Mouse (Mus musculus): Measurements from ENCODE around the gene Lsm3. TPM values are rescaled to one million over a fixed set of nuclear protein-coding genes. Genes with fewer than 3 reads are reported as not detected.

Lsm3 gene
- polyA plus RNA-seq, 1 experiment from 2014 or later = 106 TPM

DNA sequence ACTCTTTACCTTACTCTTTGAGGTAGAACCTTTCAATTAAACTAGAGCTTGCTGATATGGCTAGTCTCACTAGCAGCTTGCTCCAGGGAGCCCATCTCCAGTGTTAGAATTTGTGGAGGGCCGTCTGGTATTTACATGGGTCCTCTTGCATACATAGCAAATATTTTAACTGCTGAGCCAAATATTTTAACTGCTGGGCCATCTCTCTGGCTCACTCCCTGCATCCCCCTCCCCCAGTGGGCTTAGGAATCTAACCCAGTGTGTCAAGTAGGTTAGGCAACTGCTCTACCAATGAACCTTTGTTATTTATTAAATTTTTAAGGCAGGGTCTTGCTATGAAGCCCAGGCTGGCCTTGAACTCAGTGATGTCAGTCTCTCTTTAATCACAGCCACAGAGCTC, 42.8 kb downstream of the Lsm3 start:
- Histone ChIP-seq H3K9me3 (replicated peaks) (no peaks in the 10 kb centered on the region), H3K9ac (no peak overlapping the region), H3K4me2 (no peak overlapping the region), H3K36me3 (replicated peaks) (no peaks in the 10 kb centered on the region), H3K27me3 (no peaks in the 10 kb centered on the region), H3K27ac (replicated peaks) (no peak overlapping the region), H3K4me3 (replicated peaks) (no peak overlapping the region), H3K4me1 (replicated peaks) (peaks cover 5% of the 10 kb centered on the region; the same call in 1 of the 2 replicates)
- no peak for ATAC-seq (ENCODE audit: insufficient read depth)
- WGBS (ENCODE audit: insufficient replicate concordance) = 49% methylated on average over 1 of the region's 1 CpGs

DNA sequence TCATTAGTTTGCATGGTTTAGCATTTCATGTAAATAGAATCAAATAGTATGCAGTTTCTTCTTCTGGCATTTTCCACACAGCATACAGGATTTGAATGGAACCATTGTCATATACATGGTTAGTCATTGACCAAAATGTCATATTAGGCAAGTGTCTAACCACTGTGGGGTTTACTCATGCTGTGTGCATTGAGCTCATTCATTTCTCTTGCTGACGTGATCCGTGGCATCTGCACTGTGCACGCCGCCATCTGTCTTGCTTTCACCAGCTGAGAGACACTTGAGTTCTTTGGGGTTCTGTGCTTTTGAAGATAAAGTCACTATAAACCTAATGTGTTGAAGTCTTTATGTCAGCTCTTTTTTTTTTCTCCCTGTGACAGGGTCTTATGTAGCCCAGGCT, 43.6 kb downstream of the Lsm3 start:
- Histone ChIP-seq H3K4me1 (replicated peaks) (peaks cover 5% of the 10 kb centered on the region; the same call in 1 of the 2 replicates), H3K4me3 (replicated peaks) (no peak overlapping the region), H3K36me3 (replicated peaks) (no peaks in the 10 kb centered on the region), H3K4me2 (no peak overlapping the region), H3K9me3 (replicated peaks) (no peaks in the 10 kb centered on the region), H3K27me3 (no peaks in the 10 kb centered on the region), H3K9ac (no peak overlapping the region), H3K27ac (replicated peaks) (no peak overlapping the region)
- no peak for ATAC-seq (ENCODE audit: insufficient read depth)
- WGBS (ENCODE audit: insufficient replicate concordance) = 70% methylated on average over 4 of the region's 4 CpGs

DNA sequence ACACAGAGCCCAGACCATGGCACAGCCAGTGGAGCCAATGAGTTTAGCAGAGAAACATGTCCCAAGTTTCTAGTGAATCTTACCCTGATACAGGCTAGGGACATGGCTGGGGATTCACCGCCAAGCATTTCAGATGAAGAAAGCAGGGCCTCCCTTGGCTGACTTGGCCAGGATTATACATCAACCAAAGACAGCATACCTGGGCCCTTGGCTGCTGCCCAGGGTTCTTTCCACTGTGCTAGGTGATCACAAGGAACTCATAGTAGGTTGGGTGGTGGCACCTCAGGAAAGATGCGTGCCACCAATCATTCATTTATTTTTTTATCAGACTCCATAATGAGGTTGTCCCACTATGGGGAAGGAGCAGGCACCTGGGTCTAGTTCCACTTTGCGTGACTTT, 44.5 kb downstream of the Lsm3 start:
- H3K36me3 ChIP-seq (replicated peaks) = no peaks in the 10 kb centered on the region
- H3K4me2 ChIP-seq = no peak overlapping the region
- no peaks in the 10 kb centered on the region for H3K27me3 ChIP-seq
- no peak overlapping the region for H3K9ac ChIP-seq
- no peak overlapping the region for H3K27ac ChIP-seq (replicated peaks)
- no peaks in the 10 kb centered on the region for H3K9me3 ChIP-seq (replicated peaks)
- no peak overlapping the region for H3K4me3 ChIP-seq (replicated peaks)
- ATAC-seq (ENCODE audit: insufficient read depth) = no peak
- peaks cover 5% of the 10 kb centered on the region; the same call in 1 of the 2 replicates for H3K4me1 ChIP-seq (replicated peaks)
- 73% methylated on average over 3 of the region's 3 CpGs for WGBS (ENCODE audit: insufficient replicate concordance)

GRCm38 (mm10) chr6:91563031-91563430, 47.3 kb downstream of the Lsm3 start:
- Histone ChIP-seq H3K36me3 (replicated peaks) (no peaks in the 10 kb centered on the region), H3K4me1 (replicated peaks) (peaks cover 7% of the 10 kb centered on the region), H3K4me3 (replicated peaks) (no peak overlapping the region), H3K27me3 (no peaks in the 10 kb centered on the region), H3K27ac (replicated peaks) (no peak overlapping the region), H3K9me3 (replicated peaks) (no peaks in the 10 kb centered on the region), H3K4me2 (no peak overlapping the region), H3K9ac (no peak overlapping the region)
- WGBS (ENCODE audit: insufficient replicate concordance) = 46% methylated on average over 3 of the region's 3 CpGs
- ATAC-seq (ENCODE audit: insufficient read depth) = no peak

DNA sequence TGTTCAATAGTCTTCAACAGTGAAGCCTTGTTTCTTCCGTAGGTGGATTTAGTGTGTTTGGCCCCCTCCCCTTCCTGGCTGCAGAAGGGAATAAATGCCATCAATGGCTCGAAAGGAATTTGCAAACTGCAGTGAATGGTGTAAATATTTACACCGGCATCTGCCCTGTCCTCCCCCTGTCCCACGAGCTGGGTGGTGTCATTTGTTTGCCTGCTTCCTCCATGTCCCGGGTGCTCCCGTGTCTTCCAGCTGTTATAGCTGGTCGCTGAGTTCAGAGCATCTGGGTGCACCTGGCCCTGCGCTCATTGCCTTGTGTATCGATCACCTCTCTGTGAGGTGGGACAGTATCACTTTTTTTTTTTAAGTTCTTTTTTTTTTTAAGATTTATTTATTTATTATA, 50.7 kb downstream of the Lsm3 start:
- no peak for ATAC-seq (ENCODE audit: insufficient read depth)
- no peaks in the 10 kb centered on the region for H3K27me3 ChIP-seq
- WGBS (ENCODE audit: insufficient replicate concordance) = 44% methylated on average over 9 of the region's 9 CpGs
- H3K4me3 ChIP-seq (replicated peaks) = no peak overlapping the region
- H3K36me3 ChIP-seq (replicated peaks) = no peaks in the 10 kb centered on the region
- no peak overlapping the region for H3K9ac ChIP-seq
- no peak overlapping the region for H3K27ac ChIP-seq (replicated peaks)
- H3K4me1 ChIP-seq (replicated peaks) = peaks cover 7% of the 10 kb centered on the region
- no peaks in the 10 kb centered on the region for H3K9me3 ChIP-seq (replicated peaks)
- no peak overlapping the region for H3K4me2 ChIP-seq

Other genes starting within 250 kb of the Lsm3 start
- not detected in 2 replicates for gene Wnt7a, start 104.6 kb upstream of the Lsm3 start, polyA plus RNA-seq (2015; fragmentation: Nextera tagmentation; extraction: Ambion mirVana)
- gene Chchd4, start 42.4 kb upstream of the Lsm3 start, polyA plus RNA-seq (2015; fragmentation: Nextera tagmentation; extraction: Ambion mirVana) = 12.3 and 13.8 TPM in 2 replicates
- 12.0 and 12.2 TPM in 2 replicates for gene Tmem43, start 42.2 kb upstream of the Lsm3 start, polyA plus RNA-seq (2015; fragmentation: Nextera tagmentation; extraction: Ambion mirVana)
- gene Xpc, start within 50 bp of the Lsm3 start, polyA plus RNA-seq (2015; fragmentation: Nextera tagmentation; extraction: Ambion mirVana) = 5.0 and 5.1 TPM in 2 replicates
- 19.5 and 20.1 TPM in 2 replicates for gene Slc6a6, start 168.1 kb downstream of the Lsm3 start, polyA plus RNA-seq (2015; fragmentation: Nextera tagmentation; extraction: Ambion mirVana)